Mouse (Mus musculus) limb, embryonic 12.5 days (tissue): ENCODE results near the gene Msi2. TPM values are rescaled to one million over a fixed set of nuclear protein-coding genes. Genes with fewer than 3 reads are reported as not detected.
A peak's percentile ranks its signal among the peaks of the same experiment; 100 is the strongest.

Experiments
- ATAC-seq: fragments of 200-750 bp; cut with Nextera tagmentation; 2 replicates; pipeline ENCODE4 v1.8.0; 2017; ENCODE audit warnings: low read depth, moderate TSS enrichment; ENCODE audit not compliant: insufficient number of reproducible peaks, insufficient read depth, low FRiP score, low TSS enrichment
- H3K27ac ChIP-seq: fragments of 300-500 bp; sonication (generic); 2 replicates; pipeline ENCODE4 v1.5.1; 2016; ENCODE audit warnings: mild to moderate bottlenecking, moderate library complexity
- H3K27me3 ChIP-seq: fragments of 300-500 bp; sonication (generic); 2 replicates; pipeline ENCODE4 v1.6.1; 2016; ENCODE audit warnings: mild to moderate bottlenecking, moderate library complexity
- H3K36me3 ChIP-seq: fragments of 300-500 bp; sonication (generic); 2 replicates; pipeline ENCODE4 v1.6.1; 2016; ENCODE audit warnings: mild to moderate bottlenecking, moderate library complexity
- H3K4me1 ChIP-seq: fragments of 300-500 bp; sonication (generic); replicated peaks from 2 replicates; pipeline ENCODE4 v1.6.1; 2016
- H3K4me2 ChIP-seq: fragments of 300-500 bp; sonication (generic); 2 replicates; pipeline ENCODE4 v1.6.1; 2016; ENCODE audit warnings: mild to moderate bottlenecking, moderate library complexity
- H3K4me3 ChIP-seq: fragments of 300-500 bp; sonication (generic); replicated peaks from 2 replicates; pipeline ENCODE4 v1.5.1; 2016; ENCODE audit warnings: mild to moderate bottlenecking
- H3K9ac ChIP-seq: fragments of 300-500 bp; sonication (generic); replicated peaks from 2 replicates; pipeline ENCODE4 v1.6.1; 2016; ENCODE audit warnings: mild to moderate bottlenecking, moderate library complexity
- H3K9me3 ChIP-seq: fragments of 300-500 bp; sonication (generic); 2 replicates; pipeline ENCODE4 v1.6.1; 2016; ENCODE audit warnings: mild to moderate bottlenecking, moderate library complexity
- WGBS: fragments of 180-500 bp; shearing (Covaris S2); methylation state at CpG from one replicate; pipeline ENCODE4 v1.1.7; 2016; 5-methylcytosine and 5-hydroxymethylcytosine counted together
- polyA plus RNA-seq: library from polyadenylated mRNA; unstranded; fragments of >200 nt; fragmentation: Nextera tagmentation; extraction: Ambion mirVana; gene quantifications from 2 replicates; pipeline ENCODE4 v1.2.1, GENCODE M21; 2016

Msi2 gene
- polyA plus RNA-seq, 1 experiment from 2014 or later: 24.0 TPM

DNA sequence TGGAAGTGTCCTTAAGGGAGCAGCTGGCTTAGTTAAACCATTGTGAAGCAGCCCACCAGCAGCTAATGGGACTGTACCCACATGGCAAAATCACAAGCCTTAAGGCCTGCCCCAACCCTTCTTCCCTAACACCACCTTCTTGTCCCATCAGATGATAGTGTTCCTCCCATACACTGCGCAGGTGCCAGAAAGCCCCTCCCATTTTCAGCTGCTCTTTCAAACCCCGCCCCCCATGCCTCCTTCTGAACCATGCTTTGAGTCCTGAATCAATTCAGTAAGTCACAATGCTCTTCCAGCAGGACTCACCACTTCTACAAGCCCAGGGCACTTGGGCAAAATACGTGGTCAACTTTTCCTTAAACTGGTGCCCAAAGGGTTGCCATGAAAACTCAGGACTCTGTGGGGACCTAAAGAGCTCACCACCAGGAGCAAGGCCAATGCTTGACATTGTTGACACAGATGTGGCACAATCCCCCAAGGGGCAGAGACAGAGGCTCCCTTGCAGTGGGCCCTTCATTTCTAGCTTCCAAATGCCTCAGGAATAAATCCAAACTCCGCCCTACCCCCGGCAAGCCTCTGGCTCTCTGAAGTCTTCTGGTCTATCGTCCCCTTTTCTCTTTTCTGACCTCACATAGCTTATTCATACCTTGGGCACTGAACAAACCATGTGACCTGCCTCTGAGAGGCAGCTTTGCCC lies 169.3 kb downstream of the Msi2 start:
- Histone ChIP-seq H3K27me3 (0 out of 2 replicates have a peak, but pooled peaks cover 8% of the 10 kb centered on the region), H3K27ac (0 out of 2 replicates have a peak overlapping the region, but pooled peaks have one; percentile 17), H3K4me2 (no peak overlapping the region), H3K9me3 (no peaks in the 10 kb centered on the region), H3K4me1 (peaks cover 79% of the 10 kb centered on the region), H3K4me3 (no peak overlapping the region), H3K9ac (no peak overlapping the region), H3K36me3 (no peaks in the 10 kb centered on the region)
- 81% methylated on average over 6 of the region's 6 CpGs for WGBS
- no peak for ATAC-seq

DNA sequence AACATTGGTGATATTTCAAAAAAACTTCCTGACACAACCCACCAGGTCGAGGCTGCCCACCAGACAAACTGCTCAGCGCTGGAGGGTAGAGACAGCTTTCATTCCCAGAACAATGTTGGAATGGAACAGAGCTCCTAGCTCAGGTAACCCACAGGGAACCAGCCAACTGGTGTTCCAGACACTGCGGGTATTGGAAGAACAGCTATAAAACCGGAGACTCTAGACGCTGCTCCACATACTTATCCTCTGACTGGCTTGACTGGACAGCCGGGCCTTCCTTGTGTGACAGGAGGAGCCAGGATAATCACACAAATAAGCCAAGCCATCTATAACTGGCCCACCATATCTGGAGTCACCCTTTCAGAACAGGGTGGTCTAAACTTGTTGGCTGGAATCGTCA lies 169.9 kb downstream of the Msi2 start:
- 48% methylated on average over 7 of the region's 7 CpGs for WGBS
- Histone ChIP-seq H3K27me3 (0 out of 2 replicates have a peak, but pooled peaks cover 8% of the 10 kb centered on the region), H3K4me3 (no peak overlapping the region), H3K36me3 (no peaks in the 10 kb centered on the region), H3K9me3 (no peaks in the 10 kb centered on the region), H3K9ac (no peak overlapping the region), H3K4me2 (no peak overlapping the region), H3K27ac (peak overlapping the region; percentile 17; the same call in 1 of the 2 replicates), H3K4me1 (peaks cover 75% of the 10 kb centered on the region)
- no peak for ATAC-seq

DNA sequence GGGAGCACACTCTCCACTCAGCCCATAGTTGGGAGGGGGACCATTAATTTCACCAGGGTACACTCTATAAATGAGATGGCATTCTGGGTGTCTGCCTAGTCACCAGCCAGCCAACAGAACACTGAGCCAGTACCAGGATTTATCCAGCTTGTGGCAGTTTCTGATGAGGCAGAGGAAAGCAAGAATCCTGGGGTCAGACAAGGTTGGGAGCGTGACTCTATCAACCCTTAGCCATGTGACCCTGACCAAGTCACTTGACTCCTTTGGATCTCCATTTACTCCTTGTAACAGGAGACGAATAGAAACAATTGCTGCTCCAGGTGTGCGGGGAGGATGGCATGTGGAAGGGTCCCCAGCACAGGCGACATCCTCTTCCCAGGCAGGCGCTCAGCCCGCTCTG lies 174.5 kb downstream of the Msi2 start:
- H3K27me3 ChIP-seq: 0 out of 2 replicates have a peak, but pooled peaks cover 4% of the 10 kb centered on the region
- no peak for ATAC-seq
- peaks cover 63% of the 10 kb centered on the region for H3K4me1 ChIP-seq
- no peak overlapping the region for H3K4me3 ChIP-seq
- H3K36me3 ChIP-seq: no peaks in the 10 kb centered on the region
- no peaks in the 10 kb centered on the region for H3K9me3 ChIP-seq
- no peak overlapping the region for H3K4me2 ChIP-seq
- H3K9ac ChIP-seq: no peak overlapping the region
- WGBS: 85% methylated on average over 6 of the region's 6 CpGs
- no peak overlapping the region for H3K27ac ChIP-seq

DNA sequence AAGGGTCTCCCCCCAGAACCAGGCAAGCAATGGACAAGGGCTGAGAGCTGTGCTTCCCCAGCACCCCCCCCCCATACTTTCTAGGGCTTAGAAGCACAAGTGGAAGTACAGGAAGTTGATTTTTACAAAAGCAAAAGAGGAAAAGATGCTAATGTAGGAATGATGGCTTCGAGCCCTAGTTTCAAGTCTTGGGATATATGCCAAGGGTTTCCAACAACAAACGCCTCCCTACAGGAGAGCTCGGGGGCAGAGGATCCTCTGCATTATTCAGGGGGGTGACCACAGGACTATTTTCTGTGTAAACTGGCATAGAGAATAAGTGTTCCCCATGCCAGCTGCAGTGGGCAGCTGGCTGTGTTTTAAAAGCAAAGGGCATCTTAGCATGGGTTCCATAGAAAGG lies 175.5 kb downstream of the Msi2 start:
- H3K36me3 ChIP-seq: no peaks in the 10 kb centered on the region
- no peak overlapping the region for H3K4me3 ChIP-seq
- no peaks in the 10 kb centered on the region for H3K27me3 ChIP-seq
- WGBS: 87% methylated on average over 3 of the region's 3 CpGs
- ATAC-seq: no peak
- H3K9ac ChIP-seq: no peak overlapping the region
- H3K9me3 ChIP-seq: no peaks in the 10 kb centered on the region
- no peak overlapping the region for H3K27ac ChIP-seq
- H3K4me2 ChIP-seq: no peak overlapping the region
- H3K4me1 ChIP-seq: peaks cover 63% of the 10 kb centered on the region

DNA sequence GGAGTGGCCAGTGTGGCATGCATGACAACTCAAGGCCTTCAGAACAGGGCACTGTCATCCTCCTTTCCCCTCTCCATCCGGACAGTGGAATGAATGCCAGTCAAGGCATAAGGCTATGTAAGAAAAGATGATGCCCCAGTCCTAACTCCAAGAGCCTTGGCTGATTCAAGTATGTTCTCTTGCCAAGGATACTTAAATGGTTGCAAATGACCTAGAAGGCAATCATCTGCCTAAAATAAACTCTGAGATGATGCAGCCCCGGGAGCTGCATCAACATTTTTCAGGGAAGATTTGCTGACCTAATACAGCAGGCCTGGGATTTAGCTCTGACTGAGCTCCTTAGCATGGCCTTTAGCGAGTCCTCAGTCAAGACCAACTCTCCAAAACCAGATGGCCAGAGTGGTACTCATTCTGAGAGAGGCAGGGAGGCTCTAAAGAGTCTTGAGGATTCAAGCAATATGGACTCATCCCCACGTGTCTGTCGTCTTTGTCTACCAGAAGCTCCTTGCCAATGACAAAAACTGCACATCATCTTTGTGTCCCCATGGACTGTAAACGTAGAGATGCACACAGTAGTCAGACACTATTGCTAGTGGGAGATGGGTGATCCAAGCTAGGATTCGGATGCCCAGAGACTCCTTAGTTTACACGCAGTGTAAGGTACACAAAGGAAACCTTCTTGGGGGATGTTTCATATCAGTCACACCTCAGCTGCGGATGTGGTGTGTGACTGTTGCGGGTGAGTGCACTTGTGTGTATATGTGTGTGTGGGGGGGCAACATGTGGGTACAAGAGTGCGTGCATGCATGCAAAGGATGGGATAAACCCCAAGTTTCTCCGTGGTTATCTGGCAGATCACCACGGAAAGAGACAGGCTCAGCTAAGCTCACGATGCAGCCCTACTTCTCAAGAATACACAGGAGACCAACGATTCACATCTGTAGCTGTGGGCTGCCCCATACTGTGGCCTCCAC lies 176.4 kb downstream of the Msi2 start:
- Histone ChIP-seq H3K9ac (no peak overlapping the region), H3K4me1 (peaks cover 62% of the 10 kb centered on the region), H3K36me3 (no peaks in the 10 kb centered on the region), H3K4me3 (no peak overlapping the region), H3K27me3 (no peaks in the 10 kb centered on the region), H3K27ac (no peak overlapping the region), H3K9me3 (no peaks in the 10 kb centered on the region), H3K4me2 (no peak overlapping the region)
- WGBS: 89% methylated on average over 15 of the region's 15 CpGs
- ATAC-seq: no peak

DNA sequence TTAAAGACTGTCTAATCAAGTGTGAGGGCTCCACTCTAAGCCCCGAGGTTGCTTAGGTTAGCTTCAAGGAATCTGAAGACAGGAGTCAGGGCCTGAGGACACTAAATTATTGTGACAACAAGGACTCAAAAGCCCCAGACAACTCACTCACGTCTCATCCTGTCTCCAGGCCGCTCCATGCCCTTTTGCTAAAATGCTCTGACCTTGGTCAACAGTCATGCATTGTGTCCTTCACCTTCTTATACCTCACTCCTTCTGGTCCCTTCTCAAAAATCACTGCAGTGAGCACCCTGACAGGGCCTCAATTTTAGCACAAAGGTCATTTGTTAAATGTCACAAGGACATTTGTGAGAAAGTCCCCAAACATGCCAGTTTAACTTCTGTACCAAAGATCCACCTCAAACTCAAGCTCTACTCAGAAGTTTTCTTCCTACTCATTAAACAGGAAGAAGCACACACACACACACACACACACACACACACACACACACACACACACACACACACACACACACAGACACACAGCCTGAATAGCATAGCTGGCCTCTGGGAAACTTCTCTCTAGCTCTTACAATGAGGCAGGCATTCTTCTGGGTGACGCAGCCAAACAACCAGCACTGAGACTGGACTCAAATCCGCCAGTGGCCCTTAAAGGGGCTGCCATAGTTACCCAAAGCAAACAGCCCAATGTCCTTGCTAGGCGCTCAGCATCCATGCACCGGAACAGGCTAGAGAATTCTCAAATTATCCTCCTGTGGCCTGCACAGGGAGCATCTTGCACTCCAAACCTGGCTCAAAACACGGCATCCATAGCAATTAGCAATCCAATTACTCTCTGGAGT lies 178.5 kb downstream of the Msi2 start:
- H3K9me3 ChIP-seq: no peaks in the 10 kb centered on the region
- H3K4me2 ChIP-seq: no peak overlapping the region
- WGBS: 61% methylated on average over 8 of the region's 8 CpGs
- no peak for ATAC-seq
- H3K9ac ChIP-seq: no peak overlapping the region
- H3K36me3 ChIP-seq: no peaks in the 10 kb centered on the region
- H3K27ac ChIP-seq: no peak overlapping the region
- peaks cover 58% of the 10 kb centered on the region for H3K4me1 ChIP-seq
- no peak overlapping the region for H3K4me3 ChIP-seq
- H3K27me3 ChIP-seq: no peaks in the 10 kb centered on the region

DNA sequence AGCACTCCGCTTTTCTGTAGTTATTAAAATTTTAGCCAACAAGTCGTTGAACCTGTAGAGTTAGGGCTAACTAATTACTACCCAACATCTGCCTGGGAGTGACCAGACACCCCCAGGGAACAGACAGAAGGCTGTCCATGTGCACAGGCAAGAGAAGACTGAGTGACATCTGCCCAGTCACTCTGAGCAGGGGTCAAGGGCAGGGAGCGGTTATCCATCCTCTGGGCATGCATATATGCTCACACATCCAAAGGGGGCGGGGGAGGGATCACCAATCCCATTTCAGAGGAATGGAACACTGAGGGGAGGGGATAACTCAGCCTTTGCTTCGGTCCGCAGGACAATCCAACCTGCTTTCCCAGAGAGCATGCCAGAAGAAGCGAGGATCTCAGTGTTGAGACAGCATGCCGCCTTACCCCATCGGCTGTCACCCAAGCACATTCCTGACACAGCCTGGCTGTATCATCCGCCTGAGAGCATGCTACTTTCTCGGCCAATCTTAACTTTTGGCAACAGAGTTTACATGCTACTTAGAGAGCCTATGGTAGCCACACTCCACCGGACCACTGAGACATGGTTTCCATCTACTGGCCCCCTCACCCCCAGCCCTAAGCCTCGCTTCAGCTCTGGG lies 179.5 kb downstream of the Msi2 start:
- no peak; the same call in 1 of the 2 replicates for ATAC-seq
- no peaks in the 10 kb centered on the region for H3K9me3 ChIP-seq
- H3K36me3 ChIP-seq: no peaks in the 10 kb centered on the region
- no peak overlapping the region for H3K9ac ChIP-seq
- WGBS: 78% methylated on average over 13 of the region's 13 CpGs
- H3K4me1 ChIP-seq: peaks cover 68% of the 10 kb centered on the region
- H3K27ac ChIP-seq: no peak overlapping the region
- no peaks in the 10 kb centered on the region for H3K27me3 ChIP-seq
- no peak overlapping the region for H3K4me2 ChIP-seq
- no peak overlapping the region for H3K4me3 ChIP-seq

DNA sequence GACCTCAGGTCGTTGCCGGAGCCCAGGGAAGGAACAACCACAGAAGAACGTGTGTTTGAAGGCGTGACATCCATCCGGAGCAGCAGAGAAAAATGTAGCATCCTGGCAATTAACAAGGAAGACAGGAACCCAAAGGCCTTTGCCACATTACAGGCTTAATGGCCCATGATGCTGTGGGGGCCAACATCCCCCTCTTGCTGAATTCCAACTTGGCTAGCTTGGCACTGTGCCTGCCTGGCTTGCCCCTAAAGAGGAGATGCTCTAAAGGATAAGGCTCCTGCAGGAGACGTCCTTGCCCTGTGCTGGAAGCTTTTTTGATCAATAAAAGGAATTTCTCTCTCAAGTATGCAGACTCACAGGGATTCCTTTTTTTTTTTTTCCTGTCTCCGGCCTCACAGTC lies 181.0 kb downstream of the Msi2 start:
- Histone ChIP-seq H3K27ac (no peak overlapping the region), H3K4me1 (peaks cover 56% of the 10 kb centered on the region), H3K27me3 (no peaks in the 10 kb centered on the region), H3K4me3 (no peak overlapping the region), H3K9ac (no peak overlapping the region), H3K9me3 (no peaks in the 10 kb centered on the region), H3K4me2 (no peak overlapping the region), H3K36me3 (no peaks in the 10 kb centered on the region)
- ATAC-seq: no peak
- 78% methylated on average over 7 of the region's 7 CpGs for WGBS

DNA sequence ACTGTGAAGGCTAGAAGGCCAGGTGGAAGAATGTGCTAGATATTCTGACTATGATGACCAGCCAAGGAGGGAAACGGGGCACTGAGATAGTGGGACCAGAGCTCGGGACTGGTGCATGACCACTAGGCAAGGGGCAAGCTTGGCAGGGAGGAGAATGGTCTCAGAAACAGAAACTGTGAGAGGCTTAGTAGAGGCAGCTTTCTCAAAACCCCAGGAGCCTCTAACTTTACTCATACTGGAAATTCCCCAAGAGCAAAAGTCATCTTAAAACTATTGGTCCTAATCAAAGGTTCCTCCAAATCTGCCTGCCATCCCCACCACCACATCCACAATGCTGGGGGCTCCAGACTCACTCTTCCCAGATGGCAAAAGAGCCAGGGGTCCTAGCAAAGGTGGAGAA lies 181.5 kb downstream of the Msi2 start:
- H3K4me1 ChIP-seq: peaks cover 51% of the 10 kb centered on the region
- 87% methylated on average over 2 of the region's 2 CpGs for WGBS
- no peaks in the 10 kb centered on the region for H3K9me3 ChIP-seq
- no peaks in the 10 kb centered on the region for H3K36me3 ChIP-seq
- H3K4me2 ChIP-seq: no peak overlapping the region
- no peak overlapping the region for H3K27ac ChIP-seq
- no peaks in the 10 kb centered on the region for H3K27me3 ChIP-seq
- H3K9ac ChIP-seq: no peak overlapping the region
- H3K4me3 ChIP-seq: no peak overlapping the region
- no peak for ATAC-seq

DNA sequence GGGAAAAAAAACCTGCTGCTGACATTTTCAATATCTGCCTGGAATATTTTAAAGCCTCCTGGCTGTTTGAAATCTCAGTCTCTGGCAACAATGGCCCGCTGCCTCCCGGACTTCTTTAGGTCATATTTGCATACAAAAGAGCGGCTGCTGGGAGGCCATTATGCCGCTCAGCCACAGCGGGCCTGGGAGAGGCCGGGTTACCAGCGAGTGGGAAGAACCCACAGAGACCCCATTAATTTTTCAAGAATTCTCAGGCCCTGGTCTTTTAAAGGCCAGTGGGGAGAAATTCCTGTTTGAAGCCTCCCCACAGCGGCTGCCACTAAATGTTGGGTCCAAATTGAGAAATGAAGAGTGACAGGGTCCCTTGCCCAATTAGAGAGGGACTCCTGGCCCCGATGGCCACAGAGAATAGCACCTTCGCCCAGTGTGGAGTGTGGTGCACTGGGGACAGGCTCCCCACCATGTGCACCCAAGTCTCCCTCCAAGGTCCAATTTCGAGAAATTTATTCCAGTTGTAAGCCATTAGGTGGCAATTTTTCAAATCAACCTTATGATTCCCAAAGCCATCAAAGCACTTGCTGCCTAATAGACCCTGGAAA lies 183.9 kb downstream of the Msi2 start:
- Histone ChIP-seq H3K27me3 (no peaks in the 10 kb centered on the region), H3K4me1 (peaks cover 48% of the 10 kb centered on the region), H3K9ac (no peak overlapping the region), H3K36me3 (no peaks in the 10 kb centered on the region; the same call in 1 of the 2 replicates), H3K9me3 (no peaks in the 10 kb centered on the region), H3K27ac (no peak overlapping the region), H3K4me2 (peak overlapping the region; percentile 15; the same call in 1 of the 2 replicates), H3K4me3 (no peak overlapping the region)
- no peak for ATAC-seq
- 26% methylated on average over 11 of the region's 11 CpGs for WGBS
